Mouse (Mus musculus): ENCODE results near the gene Prss53.

- TF ChIP-seq CTCF (IDR thresholded peaks at IDR 0.05; ENCODE audit: insufficient read depth, low read depth, low read length) (no peak), POLR2A (IDR thresholded peaks at IDR 0.05; ENCODE audit: insufficient read depth, low read depth, low read length) (no peak)
Observed at GRCm38 (mm10) chr7:127896384-127896783, 5.6 kb upstream of the Prss53 start.

Data from olfactory bulb, adult 2 months (tissue).